Mouse (Mus musculus) ovary, postnatal 10 days (tissue): ENCODE results near the gene Cacna1a.
"Not testable (repeated sequence)": the region's sequence is repeated elsewhere in the genome, so short reads cannot be mapped to it uniquely, and the experiment has no call there.

Source experiments
- DNase-seq: peaks from one replicate; pipeline ENCODE4 v3.0.0; 2022; ENCODE audit warnings: low spot score

Gene Cacna1a

GRCm38 (mm10) chr8:84660819-84661457 is 272.7 kb downstream of the Cacna1a start:
- DNase-seq: no peak

- DNase-seq: peak; percentile 73
Observed at GRCm38 (mm10) chr8:84661458-84661871, 273.2 kb downstream of the Cacna1a start.

GRCm38 (mm10) chr8:84661961-84662571 is 273.8 kb downstream of the Cacna1a start:
- no peak for DNase-seq

- DNase-seq: peak; percentile 96
Observed at GRCm38 (mm10) chr8:84662581-84663065, 274.4 kb downstream of the Cacna1a start, which contains the start of gene Ier2. Gene Ier2, minus strand, starts transcription at chr8:84662852.

DNA sequence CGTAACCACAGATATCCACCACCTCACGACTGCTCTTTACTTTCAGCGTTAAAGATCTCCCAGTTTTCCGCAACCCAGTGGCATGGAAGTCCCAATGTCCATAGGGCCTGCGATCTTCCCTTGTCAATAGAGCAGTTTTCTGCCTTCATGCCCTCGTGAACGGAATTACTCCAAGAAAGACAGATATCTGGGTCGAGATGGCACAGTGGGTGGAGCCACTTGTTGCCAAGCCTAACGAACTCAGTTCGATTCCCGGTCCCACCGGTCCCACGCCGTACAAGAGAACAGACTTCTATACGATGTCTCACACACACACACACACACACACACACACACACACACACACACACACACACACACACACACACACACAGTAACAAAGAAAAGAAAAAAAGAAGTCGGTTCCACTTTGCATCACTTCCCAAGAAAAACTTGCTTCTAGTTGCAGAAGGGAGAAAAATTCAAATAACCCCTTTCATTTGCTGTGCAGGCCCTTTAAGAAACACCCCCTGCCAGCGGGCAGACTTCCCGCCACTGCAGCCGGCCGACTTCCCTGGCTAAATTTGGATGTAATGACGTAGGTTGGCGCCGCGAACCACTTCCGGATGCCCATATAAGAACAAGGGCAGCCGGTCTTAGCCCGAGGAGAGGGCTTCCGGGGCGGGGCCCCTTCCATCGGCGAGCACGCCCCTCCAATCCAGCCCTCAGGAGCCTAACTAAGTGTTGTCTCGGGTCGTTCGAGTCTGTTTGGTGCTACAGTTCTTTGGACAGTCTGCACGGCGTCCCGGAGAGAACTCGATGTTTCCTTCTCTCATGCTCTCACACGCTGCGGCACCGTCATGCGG is 275.5 kb downstream of the Cacna1a start:
- DNase-seq: peak; percentile 84

DNA sequence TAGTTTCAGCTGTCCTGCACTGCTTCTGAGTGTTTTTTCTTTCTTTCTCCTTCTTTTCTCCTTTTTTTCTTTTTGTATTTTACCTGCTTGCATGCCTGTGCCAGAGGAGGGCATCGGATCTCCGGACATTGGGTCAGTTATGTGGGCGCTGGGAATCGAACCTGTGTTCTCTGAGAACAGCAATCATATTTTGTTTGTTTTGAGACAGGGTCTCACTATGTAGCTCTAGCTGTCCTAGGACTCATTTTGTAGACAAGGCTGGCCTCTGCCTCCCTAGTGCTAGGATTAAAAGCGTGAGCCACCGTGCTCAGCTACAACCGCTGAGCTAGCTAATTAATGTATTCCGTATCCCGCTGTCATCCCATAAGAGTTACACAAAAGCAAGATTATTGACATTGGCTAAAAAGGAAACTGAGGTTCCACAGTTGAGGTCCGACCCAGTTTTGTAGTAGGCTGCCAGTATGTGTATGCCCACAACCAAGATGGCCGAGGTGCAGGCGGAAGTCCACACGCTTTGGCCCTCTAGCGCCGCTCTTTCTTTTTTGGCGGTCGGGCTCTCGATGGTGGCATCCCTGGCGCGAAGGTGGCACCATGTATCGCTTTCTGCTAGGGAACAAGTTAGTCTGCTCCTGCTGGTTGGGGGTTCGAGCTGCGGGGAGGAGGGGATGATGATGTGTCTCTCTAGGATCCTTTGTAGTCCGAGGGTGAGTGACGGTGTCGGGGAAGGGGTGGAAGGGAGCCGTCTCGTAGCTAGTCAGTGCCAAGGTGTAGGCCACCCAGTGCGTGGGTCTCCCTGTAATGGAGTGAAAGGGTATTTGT is 276.5 kb downstream of the Cacna1a start:
- DNase-seq: peak; percentile 69

- DNase-seq: no peak
Observed at GRCm38 (mm10) chr8:84665385-84665893, 277.2 kb downstream of the Cacna1a start.

- DNase-seq: no peak
Observed at GRCm38 (mm10) chr8:84668081-84668480, 279.8 kb downstream of the Cacna1a start.

DNA sequence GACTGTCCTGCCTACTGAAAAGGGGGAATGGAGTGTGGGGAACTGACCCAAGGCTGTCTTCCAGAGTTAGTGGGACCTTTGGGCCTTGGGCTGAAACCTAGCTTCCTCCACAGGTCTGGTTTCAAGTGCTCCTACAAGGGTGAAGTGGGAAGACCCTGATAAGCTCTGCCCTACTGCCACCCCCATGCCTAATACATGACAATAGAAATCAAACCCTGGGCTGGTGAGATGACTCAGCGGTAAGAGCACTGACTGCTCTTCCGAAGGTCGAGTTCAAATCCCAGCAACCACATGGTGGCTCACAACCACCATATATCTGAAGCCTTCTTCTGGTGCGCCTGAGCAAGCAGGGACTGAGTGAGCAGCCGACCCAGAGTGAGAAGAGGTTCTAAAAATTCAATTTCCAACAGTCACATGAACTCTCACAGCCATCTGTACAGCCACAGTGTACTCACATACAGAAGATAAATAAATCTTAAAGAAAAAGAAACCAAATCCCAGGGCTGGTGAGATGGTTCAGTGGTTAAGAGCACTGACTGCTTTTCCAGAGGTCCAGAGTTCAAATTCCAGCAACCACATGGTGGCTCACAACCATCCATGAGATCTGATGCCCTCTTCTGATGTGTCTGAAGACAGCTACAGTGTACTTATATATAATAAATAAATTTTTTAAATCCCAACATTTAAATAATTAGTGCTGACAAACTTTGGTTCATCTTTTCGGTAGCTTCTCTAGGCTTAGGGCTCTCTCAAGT is 280.7 kb downstream of the Cacna1a start:
- DNase-seq: no peak

DNA sequence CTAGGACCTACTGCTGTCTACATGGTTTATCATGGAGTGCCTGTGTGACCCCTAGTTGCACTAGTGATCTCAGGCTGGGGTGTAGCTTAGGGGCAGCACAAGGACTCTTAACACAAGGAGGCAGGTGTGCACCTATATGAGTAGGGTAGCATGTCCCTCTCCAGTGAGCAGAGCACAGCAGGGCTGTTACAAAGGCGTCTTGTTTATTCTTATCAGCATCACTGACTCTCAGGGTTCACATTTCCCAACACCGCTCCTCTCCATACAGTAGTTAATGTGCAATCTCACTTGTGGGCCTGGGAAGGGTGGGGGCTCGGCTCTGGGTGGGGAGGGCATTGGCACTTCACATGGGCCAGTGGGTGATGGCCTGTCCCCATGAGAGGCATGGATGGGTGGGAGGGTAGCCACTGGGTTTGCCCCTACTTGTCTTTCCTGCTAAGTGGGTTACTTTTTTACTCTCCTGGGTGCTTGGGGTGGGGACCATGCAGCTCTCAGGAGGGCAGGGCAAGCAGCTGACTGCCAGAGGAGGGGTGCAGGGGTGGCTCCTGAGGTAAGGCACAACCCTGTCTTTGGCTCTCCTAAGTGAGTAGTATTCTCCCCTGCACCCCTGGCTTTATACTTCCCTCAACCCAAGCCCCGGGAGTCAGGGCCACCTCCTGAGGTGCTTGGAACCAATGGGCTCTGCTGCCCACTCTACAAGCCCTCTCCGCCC is 282.2 kb downstream of the Cacna1a start:
- DNase-seq: not testable (repeated sequence)

DNA sequence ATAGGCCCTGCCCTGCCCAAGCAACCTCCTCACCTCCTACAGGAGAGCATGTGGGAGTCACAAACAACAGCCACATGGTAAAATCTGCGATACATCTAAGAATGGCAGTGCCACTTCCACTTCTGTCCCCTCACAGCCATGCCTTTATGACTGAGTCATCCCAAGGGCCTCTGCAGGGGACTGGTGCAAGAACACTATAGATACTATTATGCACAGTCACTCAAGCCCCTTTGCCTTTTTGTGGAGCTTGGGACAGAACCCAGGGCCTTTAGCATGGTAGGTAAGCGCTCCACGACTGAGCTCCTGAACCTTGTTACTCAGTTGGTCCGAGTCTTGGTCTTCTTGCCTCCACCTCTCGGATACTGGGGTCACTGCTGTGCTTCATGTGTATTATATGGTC is 289.1 kb downstream of the Cacna1a start:
- DNase-seq: no peak

DNA sequence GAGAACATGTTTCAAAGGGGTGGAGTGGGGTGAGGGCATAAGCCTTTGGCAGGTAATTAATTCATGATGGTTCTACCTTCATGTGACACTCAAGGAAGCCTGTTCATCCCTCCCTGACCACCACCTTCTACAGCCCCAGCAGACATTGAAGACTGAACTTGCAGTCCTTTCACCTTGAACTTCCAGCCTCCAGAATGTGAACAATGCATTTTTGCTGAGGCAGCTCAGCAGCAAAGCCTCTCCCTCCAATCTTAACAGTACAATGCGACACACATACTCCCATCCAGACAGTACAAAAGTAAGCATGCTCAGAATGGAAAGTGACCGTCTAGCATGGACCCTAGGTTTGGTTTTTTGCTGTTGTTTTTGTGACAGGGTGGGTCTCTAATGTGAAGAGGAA is 293.2 kb downstream of the Cacna1a start:
- DNase-seq: no peak

- no peak for DNase-seq
Observed at GRCm38 (mm10) chr8:84682257-84682656, 294.0 kb downstream of the Cacna1a start.

- DNase-seq: no peak
Observed at GRCm38 (mm10) chr8:84684537-84684936, 296.3 kb downstream of the Cacna1a start.

DNA sequence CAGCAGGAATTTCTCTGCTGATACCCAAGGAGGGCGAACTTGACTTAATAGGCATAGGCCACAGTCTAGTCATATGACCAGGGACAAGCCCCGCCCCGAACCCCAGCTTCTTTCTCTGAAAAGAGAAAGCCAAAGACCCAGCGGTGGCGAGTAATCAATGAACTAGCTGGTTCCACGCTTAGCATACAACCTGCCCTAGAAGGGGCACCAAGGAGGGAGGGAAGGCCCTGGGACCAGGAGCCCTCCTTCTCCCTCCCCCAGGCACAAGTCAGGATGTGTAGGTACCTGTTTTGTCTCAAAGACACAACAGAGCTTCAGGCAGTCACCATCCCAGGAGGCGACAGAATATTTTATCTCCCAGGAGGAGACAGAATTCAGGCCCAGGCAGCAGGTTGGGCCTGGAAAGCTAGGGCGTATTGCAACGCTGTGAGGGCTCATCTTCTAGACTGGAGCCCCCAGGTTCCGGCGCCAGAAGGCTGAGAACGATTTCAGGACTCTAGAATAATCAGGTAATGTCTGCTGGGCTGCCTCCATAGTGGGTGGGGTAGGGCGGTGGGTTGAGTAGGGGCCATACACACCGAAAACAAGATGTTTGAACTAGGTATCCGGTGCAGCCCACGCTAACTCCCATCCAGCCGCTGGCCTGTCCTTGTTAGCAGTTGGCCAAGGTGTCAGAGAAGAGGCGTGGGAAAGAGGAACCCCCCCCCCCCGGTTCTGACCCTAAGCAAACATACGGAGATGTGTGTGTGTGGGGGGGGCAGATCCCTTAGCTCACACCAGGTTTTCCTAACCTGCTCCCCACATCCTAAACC is 298.2 kb downstream of the Cacna1a start, which contains the start of gene Trmt1:
TSS of gene Trmt1 (plus strand) at position 117 of the 812 bp plus-strand sequence.
- DNase-seq: no peak

GRCm38 (mm10) chr8:84687003-84687704 is 298.9 kb downstream of the Cacna1a start:
- no peak for DNase-seq

- no peak for DNase-seq
Observed at GRCm38 (mm10) chr8:84687705-84688100, 299.5 kb downstream of the Cacna1a start, which contains the start of gene Nacc1. Gene Nacc1, minus strand, starts transcription at chr8:84687862.

- DNase-seq: peak; percentile 83
Observed at GRCm38 (mm10) chr8:84689091-84689915, 301.1 kb downstream of the Cacna1a start.
